Comparison of ENCODE assay signal across 14 mouse cellular contexts in genomic region chr10:8232535-8232934, GRCm38 (mm10).
A peak's percentile ranks its signal among the peaks of the same experiment; 100 is the strongest.
DNase-seq lines count a peak whose midpoint lies in the region; ATAC-seq lines count a peak whose summit lies in the region.
"Had no signal": no experiment of that assay in that cellular context is flagged by ENCODE, and none has a peak within 500 bp of the region (broad histone marks: within the 10 kb centered on the region; RNA-seq: fewer than 3 reads in every experiment).

No protein-coding gene starts in this region.

- H3K36me3 ChIP-seq in limb, embryonic 15.5 days = no peaks in the 10 kb centered on the region
- H3K36me3 ChIP-seq in limb, embryonic 10.5 days = no peaks in the 10 kb centered on the region
- no peaks in the 10 kb centered on the region for H3K36me3 ChIP-seq in lung, embryonic 15.5 days
- no peaks in the 10 kb centered on the region for H3K36me3 ChIP-seq in embryonic facial prominence, embryonic 14.5 days (ENCODE audit: control insufficient read depth, insufficient read depth, low read length)
- H3K36me3 ChIP-seq: forebrain, embryonic 12.5 days; heart, embryonic 12.5 days; hindbrain, embryonic 10.5 days had no signal

- H3K4me2 ChIP-seq in limb, embryonic 15.5 days = no peak overlapping the region
- H3K4me2 ChIP-seq in lung, embryonic 15.5 days = no peak overlapping the region
- H3K4me2 ChIP-seq in embryonic facial prominence, embryonic 14.5 days (ENCODE audit: low read depth, low read length) = no peak overlapping the region
- H3K4me2 ChIP-seq: forebrain, embryonic 12.5 days; heart, embryonic 12.5 days; hindbrain, embryonic 14.5 days had no signal

- peak; percentile 40; the same call in 1 of the 2 replicates for ATAC-seq in limb, embryonic 15.5 days (ENCODE audit: insufficient number of reproducible peaks, low FRiP score, low TSS enrichment, low read depth)
- ATAC-seq in lung, embryonic 15.5 days (ENCODE audit: borderline replicate concordance, extremely low read depth, low FRiP score, low TSS enrichment) = no peak
- ATAC-seq in embryonic facial prominence, embryonic 14.5 days (ENCODE audit: low read depth) = 0 out of 2 replicates have a peak, but pooled peaks have one; percentile 9
- ATAC-seq: forebrain, embryonic 16.5 days had no signal

- DNase-seq in limb, embryonic 10.5 days (ENCODE audit: low spot score) = no peak
- no peak for DNase-seq in lung, postnatal 25 days (ENCODE audit: low spot score)
- DNase-seq in adipocyte (ENCODE audit: low spot score) = peak; percentile 6
- peak; percentile 38 for DNase-seq in embryonic facial prominence, embryonic 14.5 days (ENCODE audit: low spot score)
- DNase-seq in frontal cortex, postnatal 14 days (ENCODE audit: low spot score in 2 of 2) = no peak
- DNase-seq in kidney, postnatal 14 days = no peak
- DNase-seq: gastrocnemius, postnatal 14 days had no signal

- H3K9me3 ChIP-seq in limb, embryonic 15.5 days = no peaks in the 10 kb centered on the region
- H3K9me3 ChIP-seq in limb, embryonic 10.5 days (replicated peaks) = no peaks in the 10 kb centered on the region
- no peaks in the 10 kb centered on the region for H3K9me3 ChIP-seq in lung, embryonic 15.5 days
- no peaks in the 10 kb centered on the region; the same call in 1 of the 2 replicates for H3K9me3 ChIP-seq in embryonic facial prominence, embryonic 14.5 days (ENCODE audit: control insufficient read depth, low read length)

- H3K27ac ChIP-seq in limb, embryonic 15.5 days = 0 out of 2 replicates have a peak overlapping the region, but pooled peaks have one; percentile 22
- no peak overlapping the region for H3K27ac ChIP-seq in limb, embryonic 10.5 days
- peak overlapping the region; percentile 22; the same call in 1 of the 2 replicates for H3K27ac ChIP-seq in lung, embryonic 15.5 days
- H3K27ac ChIP-seq in embryonic facial prominence, embryonic 14.5 days (replicated peaks; ENCODE audit: low read depth, low read length) = peak overlapping the region; percentile 47; the same call in 1 of the 2 replicates
- H3K27ac ChIP-seq: forebrain, embryonic 12.5 days; hindbrain, embryonic 10.5 days; hindbrain, embryonic 14.5 days had no signal

- H3K27me3 ChIP-seq in limb, embryonic 15.5 days = no peaks in the 10 kb centered on the region
- peaks cover 41% of the 10 kb centered on the region for H3K27me3 ChIP-seq in limb, embryonic 10.5 days (ENCODE audit: low read depth, poor library complexity, severe bottlenecking)
- H3K27me3 ChIP-seq in lung, embryonic 15.5 days = no peaks in the 10 kb centered on the region
- H3K27me3 ChIP-seq in embryonic facial prominence, embryonic 14.5 days (replicated peaks; ENCODE audit: control insufficient read depth, insufficient read depth, low read length) = no peaks in the 10 kb centered on the region
- H3K27me3 ChIP-seq: forebrain, embryonic 12.5 days; heart, embryonic 12.5 days had no signal

- no peak overlapping the region for H3K9ac ChIP-seq in limb, embryonic 15.5 days
- no peak overlapping the region for H3K9ac ChIP-seq in lung, embryonic 15.5 days
- no peak overlapping the region for H3K9ac ChIP-seq in embryonic facial prominence, embryonic 14.5 days (ENCODE audit: low read depth, low read length)
- H3K9ac ChIP-seq: forebrain, embryonic 12.5 days; heart, embryonic 12.5 days; hindbrain, embryonic 14.5 days had no signal

- peaks cover 5% of the 10 kb centered on the region; the same call in 1 of the 2 replicates for H3K4me1 ChIP-seq in limb, embryonic 15.5 days
- peaks cover 7% of the 10 kb centered on the region; the same call in 1 of the 2 replicates for H3K4me1 ChIP-seq in limb, embryonic 10.5 days
- H3K4me1 ChIP-seq in lung, embryonic 15.5 days = peaks cover 26% of the 10 kb centered on the region
- H3K4me1 ChIP-seq in embryonic facial prominence, embryonic 14.5 days (ENCODE audit: control insufficient read depth, insufficient read depth, low read length) = peaks cover 5% of the 10 kb centered on the region; the same call in 1 of the 2 replicates
- H3K4me1 ChIP-seq: forebrain, embryonic 12.5 days; heart, embryonic 12.5 days; hindbrain, embryonic 10.5 days had no signal

- WGBS in limb, embryonic 15.5 days = 71% methylated on average over 6 of the region's 6 CpGs
- WGBS in limb, embryonic 10.5 days = 91% methylated on average over 6 of the region's 6 CpGs
- 62% methylated on average over 6 of the region's 6 CpGs for WGBS in lung, embryonic 15.5 days
- WGBS in embryonic facial prominence, embryonic 14.5 days = 79% methylated on average over 6 of the region's 6 CpGs

- no peak overlapping the region for H3K4me3 ChIP-seq in limb, embryonic 15.5 days
- H3K4me3 ChIP-seq in limb, embryonic 10.5 days = no peak overlapping the region
- H3K4me3 ChIP-seq in lung, embryonic 15.5 days = no peak overlapping the region
- H3K4me3 ChIP-seq in embryonic facial prominence, embryonic 14.5 days (ENCODE audit: low read depth, low read length) = no peak overlapping the region
- H3K4me3 ChIP-seq: forebrain, embryonic 12.5 days; heart, embryonic 12.5 days; hindbrain, embryonic 10.5 days had no signal

Comparison
In these comparisons a context has a peak if more than half of its experiments do, and no peak if none do; other contexts are left out.
1. DNase-seq: peak in adipocyte (single experiment) and embryonic facial prominence, embryonic 14.5 days (single experiment); none in limb, embryonic 10.5 days (single experiment), lung, postnatal 25 days (single experiment), frontal cortex, postnatal 14 days (0 of 2) and kidney, postnatal 14 days (single experiment).